Comparison of ENCODE assay signal across 20 mouse cellular contexts in the genomic region with DNA sequence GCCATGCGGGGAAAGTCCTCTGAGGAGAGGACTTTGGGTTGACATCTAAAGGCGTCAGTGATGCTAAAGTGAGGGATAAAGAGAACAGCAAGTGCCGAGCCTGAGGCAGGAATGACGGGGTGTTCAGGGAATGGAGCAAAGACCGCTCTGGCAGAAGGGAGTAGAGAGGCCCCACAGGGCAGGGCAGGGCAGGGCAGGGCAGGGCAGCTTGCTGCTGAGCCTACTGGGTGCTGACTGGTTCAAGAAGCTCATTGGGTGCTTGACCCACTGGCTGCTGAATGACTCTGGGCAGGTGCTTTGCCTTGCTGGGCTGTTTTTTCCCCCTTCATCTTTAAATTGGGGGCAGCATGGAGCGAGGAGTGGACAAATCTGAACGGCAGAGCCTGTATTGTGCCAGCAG. TPM values are rescaled to one million over a fixed set of nuclear protein-coding genes. Genes with fewer than 3 reads are reported as not detected.
"Had no signal": no experiment of that assay in that cellular context is flagged by ENCODE, and none has a peak within 500 bp of the region (broad histone marks: within the 10 kb centered on the region; RNA-seq: fewer than 3 reads in every experiment).

No protein-coding gene starts in this region.

- H3K4me3 ChIP-seq: midbrain, embryonic 10.5 days; midbrain, embryonic 13.5 days; midbrain, embryonic 15.5 days; myocyte; neural tube, embryonic 13.5 days; neural tube, embryonic 15.5 days had no signal

- DNase-seq: lung, adult 18-20 months; lung, embryonic 14.5 days; lung, postnatal 10 days; lung, postnatal 4 days; retina, postnatal 1 day; right cerebral cortex, adult 18-20 months; right cerebral cortex, postnatal 25 days; right cerebral cortex, postnatal 4 days; spleen, adult 18-20 months; thymus, adult 18-20 months; thymus, postnatal 14 days; thymus, postnatal 36 days had no signal

- H3K9ac ChIP-seq: lung, embryonic 14.5 days; midbrain, embryonic 13.5 days; midbrain, embryonic 15.5 days; neural tube, embryonic 13.5 days; neural tube, embryonic 15.5 days had no signal

- H3K9me3 ChIP-seq: midbrain, embryonic 10.5 days; midbrain, embryonic 13.5 days; midbrain, embryonic 15.5 days; neural tube, embryonic 13.5 days; neural tube, embryonic 15.5 days had no signal

- H3K27me3 ChIP-seq: midbrain, embryonic 13.5 days; midbrain, embryonic 15.5 days; neural tube, embryonic 13.5 days; neural tube, embryonic 15.5 days had no signal

- H3K4me1 ChIP-seq: midbrain, embryonic 10.5 days; midbrain, embryonic 13.5 days; midbrain, embryonic 15.5 days; neural tube, embryonic 13.5 days; neural tube, embryonic 15.5 days had no signal

- H3K27ac ChIP-seq: midbrain, embryonic 10.5 days; midbrain, embryonic 13.5 days; midbrain, embryonic 15.5 days; neural tube, embryonic 13.5 days; neural tube, embryonic 15.5 days had no signal

- ATAC-seq: midbrain, embryonic 15.5 days had no signal

- H3K4me2 ChIP-seq: lung, embryonic 14.5 days; midbrain, embryonic 13.5 days; midbrain, embryonic 15.5 days; neural tube, embryonic 13.5 days; neural tube, embryonic 15.5 days had no signal

RNA-seq across cellular contexts. Expression of a gene that starts 33.4 kb away (rescaled TPM):
- total RNA-seq: megakaryocyte, adult 5-6 weeks; megakaryocyte-erythroid progenitor cell, adult 5-6 weeks had no signal
